Comparison of ENCODE assay signal across 8 mouse cellular contexts in genomic region chr19:7493352-7494186, GRCm38 (mm10). TPM values are rescaled to one million over a fixed set of nuclear protein-coding genes. Genes with fewer than 3 reads are reported as not detected.
A peak's percentile ranks its signal among the peaks of the same experiment; 100 is the strongest.
DNase-seq lines count a peak whose midpoint lies in the region; ATAC-seq and TF ChIP-seq lines count a peak whose summit lies in the region.

Gene Atl3 (plus strand): TSS chr19:7494040.

- peak within 1 kb of the TSS; percentile 66 for H3K4me2 ChIP-seq in limb, embryonic 12.5 days
- peak within 1 kb of the TSS; percentile 63 for H3K4me2 ChIP-seq in neural tube, embryonic 15.5 days

- H3K9me3 ChIP-seq in limb, embryonic 12.5 days, result no peaks in the 10 kb centered on the region
- H3K9me3 ChIP-seq in neural tube, embryonic 15.5 days (replicated peaks), result no peaks in the 10 kb centered on the region

- H3K9ac ChIP-seq in limb, embryonic 12.5 days (replicated peaks), result peak within 1 kb of the TSS; percentile 85
- peak within 1 kb of the TSS; percentile 93 for H3K9ac ChIP-seq in neural tube, embryonic 15.5 days (replicated peaks)

- 32% methylated on average over 31 of the region's 31 CpGs for WGBS in limb, embryonic 12.5 days
- 30% methylated on average over 31 of the region's 31 CpGs for WGBS in neural tube, embryonic 15.5 days

- no peak for TF ChIP-seq CTCF in cortical plate, adult 2 months (IDR thresholded peaks at IDR 0.05; ENCODE audit: extremely low read depth, insufficient read depth, low read length)

- intact Hi-C loops in heart, postnatal 14 days (cut with DNase I), result no loop called here

- H3K4me3 ChIP-seq in cortical plate, adult 2 months (ENCODE audit: insufficient read depth, low read length), result peak within 1 kb of the TSS; percentile 55
- H3K4me3 ChIP-seq in limb, embryonic 12.5 days (replicated peaks), result peak within 1 kb of the TSS; percentile 71
- peak within 1 kb of the TSS; percentile 89 for H3K4me3 ChIP-seq in neural tube, embryonic 15.5 days (replicated peaks)

- DNase-seq in heart, adult 18-20 months, result no peak
- DNase-seq in heart, adult 9 months (ENCODE audit: low spot score in 2 of 2), result no peak
- no peak for DNase-seq in heart, postnatal 14 days
- DNase-seq in ovary, postnatal 14 days (ENCODE audit: low spot score), result no peak

- peak within 1 kb of the TSS; percentile 98 for H3K27ac ChIP-seq in cortical plate, adult 2 months (ENCODE audit: insufficient read depth, low read length)
- H3K27ac ChIP-seq in limb, embryonic 12.5 days, result peak within 1 kb of the TSS; percentile 96
- H3K27ac ChIP-seq in neural tube, embryonic 15.5 days (replicated peaks), result peak within 1 kb of the TSS; percentile 98

- H3K36me3 ChIP-seq in limb, embryonic 12.5 days, result no peaks in the 10 kb centered on the region
- no peaks in the 10 kb centered on the region for H3K36me3 ChIP-seq in neural tube, embryonic 15.5 days

- H3K4me1 ChIP-seq in cortical plate, adult 2 months (ENCODE audit: control insufficient read depth, insufficient read depth, low read length), result 0 out of 2 replicates have a peak, but pooled peaks cover 2% of the 10 kb centered on the region
- H3K4me1 ChIP-seq in limb, embryonic 12.5 days (replicated peaks), result peaks cover 5% of the 10 kb centered on the region
- peaks cover 14% of the 10 kb centered on the region for H3K4me1 ChIP-seq in neural tube, embryonic 15.5 days

- H3K27me3 ChIP-seq in limb, embryonic 12.5 days, result no peaks in the 10 kb centered on the region
- H3K27me3 ChIP-seq in neural tube, embryonic 15.5 days (replicated peaks), result no peaks in the 10 kb centered on the region

- TF ChIP-seq POLR2A in cortical plate, adult 2 months (IDR thresholded peaks at IDR 0.05; ENCODE audit: extremely low read depth, insufficient read depth, low read length), result no peak; the same call in 1 of the 2 replicates

- peak; percentile 43 for ATAC-seq in CD4-positive, CD25-positive, alpha-beta regulatory T cell, adult 4 months
- no peak; the same call in 1 of the 2 replicates for ATAC-seq in limb, embryonic 12.5 days (ENCODE audit: insufficient number of reproducible peaks, insufficient read depth, low FRiP score, low TSS enrichment, low read depth)
- no peak for ATAC-seq in neural tube, embryonic 15.5 days (ENCODE audit: low FRiP score)

RNA-seq across cellular contexts. Expression of gene Atl3, which starts in this region (rescaled TPM):
- 10 to 100 TPM; 12.6 to 17.2 TPM for total RNA-seq in heart, adult 18-20 months (2021)
- polyA plus RNA-seq in CD4-positive, CD25-positive, alpha-beta regulatory T cell, adult 4 months (2017; shearing (Covaris generic)), result 10 to 100 TPM; 20.8 to 22.4 TPM
- 17.2 and 19.4 TPM in 2 replicates for polyA plus RNA-seq in cortical plate, adult 2 months (2012; rRNA removed)
- total RNA-seq in heart, postnatal 14 days (2021), result 10 to 100 TPM; 24.7 to 28.4 TPM
- 10.8 and 11.9 TPM in 2 replicates for polyA plus RNA-seq in limb, embryonic 12.5 days (2016; fragmentation: Nextera tagmentation; extraction: Ambion mirVana)
- polyA plus RNA-seq in neural tube, embryonic 15.5 days (2015; fragmentation: Nextera tagmentation; extraction: Ambion mirVana), result 7.0 and 7.6 TPM in 2 replicates
